Mouse (Mus musculus): ENCODE data around the gene Maml2.

DNA sequence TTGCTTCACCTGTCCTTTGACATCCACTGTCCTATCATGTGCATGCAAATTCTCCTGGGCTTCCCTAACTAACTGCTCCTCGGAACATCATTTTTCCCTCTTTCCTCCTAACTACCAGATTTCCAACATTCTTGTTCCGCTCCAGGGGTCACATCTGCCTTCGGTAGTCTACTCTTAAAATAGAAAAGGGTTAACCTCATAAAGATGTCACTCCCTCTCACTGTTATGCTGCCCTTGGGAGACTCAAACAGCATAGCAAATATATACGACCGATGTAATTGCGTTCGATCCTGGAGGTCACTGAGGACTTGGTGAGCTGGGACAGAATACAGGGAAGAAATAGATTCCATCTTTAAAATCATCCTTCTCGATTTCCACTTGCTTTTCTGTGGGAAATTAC, 11.0 kb downstream of the Maml2 start:
- TF ChIP-seq CTCF (IDR thresholded peaks at IDR 0.05; ENCODE audit: low read depth) (no peak), EP300 (optimal IDR thresholded peaks at IDR 0.05) (no peak)

Measured in stomach, postnatal 0 days (tissue).